Comparison of ENCODE assay signal across 9 mouse cellular contexts in genomic region chr5:138222111-138222510, GRCm38 (mm10). TPM values are rescaled to one million over a fixed set of nuclear protein-coding genes. Genes with fewer than 3 reads are reported as not detected.
DNase-seq lines count a peak whose midpoint lies in the region; ATAC-seq and TF ChIP-seq lines count a peak whose summit lies in the region.
"Had no signal": no experiment of that assay in that cellular context is flagged by ENCODE, and none has a peak within 500 bp of the region (broad histone marks: within the 10 kb centered on the region; RNA-seq: fewer than 3 reads in every experiment).

No protein-coding gene starts in this region.

- no peak overlapping the region for H3K27ac ChIP-seq in heart, embryonic 10.5 days
- no peak overlapping the region for H3K27ac ChIP-seq in lung, postnatal 0 days (ENCODE audit: low read length)
- H3K27ac ChIP-seq: macrophage had no signal

- H3K9ac ChIP-seq in lung, postnatal 0 days (replicated peaks; ENCODE audit: low read depth), result no peak overlapping the region

- H3K4me3 ChIP-seq in E14TG2a.4 (replicated peaks; ENCODE audit: low read length), result no peak overlapping the region
- no peak overlapping the region for H3K4me3 ChIP-seq in heart, embryonic 10.5 days
- no peak overlapping the region for H3K4me3 ChIP-seq in lung, postnatal 0 days (ENCODE audit: low read depth, low read length)

- TF ChIP-seq CTCF in E14TG2a.4 (conservative IDR thresholded peaks at IDR 0.05; ENCODE audit: low read length), result peak; percentile 95
- peak; percentile 86 for TF ChIP-seq CTCF in lung, postnatal 0 days (IDR thresholded peaks at IDR 0.05)

- H3K4me1 ChIP-seq in E14TG2a.4 (replicated peaks; ENCODE audit: low read depth, low read length), result no peaks in the 10 kb centered on the region
- no peaks in the 10 kb centered on the region for H3K4me1 ChIP-seq in heart, embryonic 10.5 days
- no peaks in the 10 kb centered on the region for H3K4me1 ChIP-seq in lung, postnatal 0 days (ENCODE audit: insufficient read depth, low read depth, low read length)

- WGBS in heart, embryonic 10.5 days, result 23% methylated on average over 4 of the region's 4 CpGs
- WGBS in lung, postnatal 0 days, result 23% methylated on average over 4 of the region's 4 CpGs

- H3K4me2 ChIP-seq in lung, postnatal 0 days (replicated peaks; ENCODE audit: low read depth, low read length), result no peak overlapping the region

- H3K9me3 ChIP-seq in E14TG2a.4 (ENCODE audit: low read length), result peaks cover 2% of the 10 kb centered on the region
- H3K9me3 ChIP-seq in heart, embryonic 10.5 days, result no peaks in the 10 kb centered on the region
- no peaks in the 10 kb centered on the region for H3K9me3 ChIP-seq in lung, postnatal 0 days (ENCODE audit: low read length)

- TF ChIP-seq EP300 in lung, postnatal 0 days (IDR thresholded peaks at IDR 0.05), result no peak

- peak; percentile 84 to 96 for DNase-seq in adrenal gland, adult (ENCODE audit: inconsistent age in 2 of 2, low spot score in 1 of 2)
- peak; percentile 87 for DNase-seq in embryo, embryonic 10 days (ENCODE audit: low spot score)
- DNase-seq in heart, embryonic 10.5 days (ENCODE audit: low spot score), result peak; percentile 80
- DNase-seq in layer of hippocampus, adult 18-20 months (ENCODE audit: low spot score in 2 of 2), result peak; percentile 76 to 89
- DNase-seq in lung, postnatal 0 days (ENCODE audit: low spot score), result peak; percentile 79
- peak; percentile 50 to 61 for DNase-seq in right cerebral cortex, postnatal 36 days (ENCODE audit: low spot score in 2 of 2)
- peak; percentile 68 to 95 for DNase-seq in urinary bladder, postnatal 4 days (ENCODE audit: low spot score in 2 of 2)

- ATAC-seq in lung, postnatal 0 days, result no peak

- H3K27me3 ChIP-seq in E14TG2a.4 (ENCODE audit: insufficient read depth, low read length), result no peaks in the 10 kb centered on the region
- no peaks in the 10 kb centered on the region for H3K27me3 ChIP-seq in heart, embryonic 10.5 days (ENCODE audit: insufficient read depth, poor library complexity, severe bottlenecking)
- H3K27me3 ChIP-seq in lung, postnatal 0 days (replicated peaks; ENCODE audit: insufficient read depth, low read length), result no peaks in the 10 kb centered on the region

- no peaks in the 10 kb centered on the region for H3K36me3 ChIP-seq in E14TG2a.4 (ENCODE audit: insufficient read depth, low read length)
- H3K36me3 ChIP-seq in heart, embryonic 10.5 days, result no peaks in the 10 kb centered on the region
- H3K36me3 ChIP-seq in lung, postnatal 0 days (ENCODE audit: insufficient read depth, low read length), result no peaks in the 10 kb centered on the region

RNA-seq across cellular contexts. Expression of gene Nxpe5, which starts 3.6 kb away (rescaled TPM):
- polyA plus RNA-seq in heart, embryonic 10.5 days (2016; fragmentation: Nextera tagmentation; extraction: Ambion mirVana), result not detected in 2 replicates
- not detected for total RNA-seq in layer of hippocampus, adult 18-20 months (2021)
- 0.05 and 0.11 TPM in 2 replicates for polyA plus RNA-seq in lung, postnatal 0 days (2015; fragmentation: Nextera tagmentation; extraction: Ambion mirVana)

RNA-seq across cellular contexts. Expression of gene Mblac1, which starts 28.0 kb away (rescaled TPM):
- 5.6 and 6.6 TPM in 2 replicates for polyA plus RNA-seq in heart, embryonic 10.5 days (2016; fragmentation: Nextera tagmentation; extraction: Ambion mirVana)
- 1 to 10 TPM; 6.8 to 8.9 TPM for total RNA-seq in layer of hippocampus, adult 18-20 months (2021)
- polyA plus RNA-seq in lung, postnatal 0 days (2015; fragmentation: Nextera tagmentation; extraction: Ambion mirVana), result 6.3 and 6.7 TPM in 2 replicates

RNA-seq across cellular contexts. Expression of gene Lamtor4, which starts 33.2 kb away (rescaled TPM):
- polyA plus RNA-seq in heart, embryonic 10.5 days (2016; fragmentation: Nextera tagmentation; extraction: Ambion mirVana), result 69.9 and 77.7 TPM in 2 replicates
- total RNA-seq in layer of hippocampus, adult 18-20 months (2021), result 10 to 100 TPM; 54.4 to 55.9 TPM
- polyA plus RNA-seq in lung, postnatal 0 days (2015; fragmentation: Nextera tagmentation; extraction: Ambion mirVana), result 73.5 and 75.6 TPM in 2 replicates

RNA-seq across cellular contexts. Expression of gene Cnpy4, which starts 34.8 kb away (rescaled TPM):
- 31.6 and 46.9 TPM in 2 replicates for polyA plus RNA-seq in heart, embryonic 10.5 days (2016; fragmentation: Nextera tagmentation; extraction: Ambion mirVana)
- 10 to 100 TPM; 14.6 to 15.3 TPM for total RNA-seq in layer of hippocampus, adult 18-20 months (2021)
- polyA plus RNA-seq in lung, postnatal 0 days (2015; fragmentation: Nextera tagmentation; extraction: Ambion mirVana), result 24.2 and 26.3 TPM in 2 replicates

RNA-seq across cellular contexts. Expression of gene Taf6, which starts 34.9 kb away (rescaled TPM):
- polyA plus RNA-seq in heart, embryonic 10.5 days (2016; fragmentation: Nextera tagmentation; extraction: Ambion mirVana), result 89.3 and 113 TPM in 2 replicates
- total RNA-seq in layer of hippocampus, adult 18-20 months (2021), result 10 to 100 TPM; 42.0 to 43.7 TPM
- 37.5 and 41.1 TPM in 2 replicates for polyA plus RNA-seq in lung, postnatal 0 days (2015; fragmentation: Nextera tagmentation; extraction: Ambion mirVana)
